Mouse (Mus musculus): Measurements from ENCODE around the gene Slc5a11. TPM values are rescaled to one million over a fixed set of nuclear protein-coding genes. Genes with fewer than 3 reads are reported as not detected.

Slc5a11 gene
- total RNA-seq (2023), result 1 to 10 TPM; 4.0 to 8.5 TPM

DNA sequence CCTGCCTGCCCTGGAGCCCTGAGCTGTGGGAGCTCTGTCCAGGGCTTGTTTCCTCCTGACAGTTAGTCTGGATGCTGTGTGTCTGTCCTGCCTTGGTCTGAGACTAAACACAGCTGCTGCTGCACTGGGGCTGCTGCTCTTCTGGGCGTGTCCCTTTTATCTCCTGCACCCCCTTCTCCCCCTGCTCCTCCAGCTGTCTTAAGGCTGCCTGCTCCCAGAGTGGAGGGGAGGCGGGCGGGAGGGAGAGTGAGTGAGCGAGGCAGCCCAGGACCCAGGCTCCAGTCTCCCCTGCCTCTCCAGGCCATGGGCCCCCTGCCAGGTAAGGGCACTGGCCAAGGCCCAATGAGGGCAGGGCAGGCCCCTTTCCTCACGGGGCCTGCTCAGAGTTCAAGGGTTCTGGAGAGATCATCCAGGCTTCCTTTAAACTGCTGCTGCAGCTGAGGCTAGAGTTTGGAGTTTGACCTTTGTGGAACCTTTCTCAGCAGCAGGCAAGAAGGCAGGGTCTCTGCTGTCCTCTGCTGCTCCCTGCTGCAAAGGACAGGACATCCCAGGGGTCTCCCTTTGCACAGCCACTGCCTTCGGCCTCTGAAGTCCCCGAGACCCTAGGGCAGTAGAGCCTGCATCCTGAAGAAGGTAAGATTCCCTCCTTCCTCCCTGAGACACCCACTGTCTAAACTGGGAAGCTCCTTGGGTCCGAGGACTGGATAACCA is at the start of gene Slc5a11:
Slc5a11 (plus strand) TSS at position 416 of the 711 bp plus-strand sequence.

Other genes with a start within 250 kb of the Slc5a11 start
- 10 to 100 TPM; 62.8 to 70.7 TPM for gene Rbbp6, start 249.1 kb upstream of the Slc5a11 start, total RNA-seq (2023)
- gene Tnrc6a, start 90.9 kb upstream of the Slc5a11 start, total RNA-seq (2023), result 10 to 100 TPM; 56.1 to 72.1 TPM
- gene Lcmt1, start 155.0 kb downstream of the Slc5a11 start, total RNA-seq (2023), result 10 to 100 TPM; 15.2 to 16.7 TPM
- gene Arhgap17, start 155.1 kb downstream of the Slc5a11 start, total RNA-seq (2023), result 100 to 1,000 TPM; 192 to 209 TPM
- not detected for gene Aqp8, start 247.5 kb downstream of the Slc5a11 start, total RNA-seq (2023)

Data from monocyte, adult 59 days (primary cell).